Mouse (Mus musculus) liver, embryonic 14.5 days (tissue): ENCODE measurements around the gene Ucma.

Source experiments
- CTCF ChIP-seq: IDR thresholded peaks from 2 replicates; pipeline ENCODE4 v1.5.1; 2016; ENCODE audit warnings: antibody characterized with exemption, low read depth, control low read depth
- EP300 ChIP-seq: IDR thresholded peaks from 2 replicates; pipeline ENCODE4 v1.6.1; 2016; ENCODE audit warnings: antibody characterized with exemption, low read depth

DNA sequence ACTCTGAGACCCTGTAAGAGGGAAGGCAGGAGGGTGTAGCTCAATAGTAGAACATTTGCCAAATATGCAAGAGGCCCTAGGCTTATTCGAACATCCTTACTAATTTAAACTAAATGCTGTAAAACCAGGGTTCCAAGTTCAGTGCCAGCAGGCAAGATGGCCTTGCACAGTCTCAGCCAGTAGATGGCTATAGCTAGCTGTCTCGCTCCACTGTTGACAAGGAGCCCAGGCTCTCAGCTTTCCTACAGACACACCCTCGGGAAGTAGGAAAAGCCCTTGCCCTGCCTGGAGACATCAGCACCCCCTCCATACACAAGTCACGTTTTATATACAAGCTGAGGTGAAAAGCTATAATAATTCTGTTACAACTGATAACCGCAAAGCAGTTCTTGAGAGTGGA is 56.7 kb downstream of the Ucma start:
- no peak for TF ChIP-seq EP300
- TF ChIP-seq CTCF: no peak
